ENCODE assay signal across 25 mouse cellular contexts in the genomic region with DNA sequence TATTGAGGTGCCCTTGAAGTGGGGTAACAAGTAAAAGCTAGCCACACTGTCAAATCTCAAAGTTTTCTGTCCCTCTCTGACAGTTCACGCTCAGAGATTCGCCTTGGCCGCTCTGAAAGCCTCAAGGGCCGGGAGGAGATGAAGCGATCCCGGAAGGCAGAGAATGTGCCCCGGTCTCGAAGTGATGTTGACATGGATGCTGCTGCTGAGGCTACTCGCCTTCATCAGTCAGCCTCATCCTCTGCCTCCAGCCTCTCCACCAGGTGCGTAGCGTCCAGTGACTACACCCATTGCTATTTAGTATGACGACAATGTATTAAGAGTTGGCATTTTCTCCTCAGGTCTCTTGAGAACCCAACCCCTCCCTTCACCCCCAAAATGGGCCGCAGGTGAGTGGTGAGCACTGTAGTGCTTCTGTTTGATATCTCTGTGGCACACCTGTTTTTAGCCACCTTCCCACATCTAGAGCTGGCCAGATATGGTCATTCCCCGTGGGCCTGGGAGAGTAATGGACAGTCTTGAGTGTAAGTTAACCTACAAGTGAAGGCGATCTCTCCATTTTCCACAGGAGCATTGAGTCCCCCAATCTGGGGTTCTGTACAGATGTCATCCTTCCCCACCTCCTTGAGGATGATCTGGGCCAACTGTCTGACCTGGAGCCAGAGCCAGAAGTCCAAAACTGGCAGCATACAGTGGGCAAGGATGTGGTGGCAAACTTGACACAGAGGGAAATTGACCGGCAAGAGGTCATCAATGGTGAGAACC. TPM values are rescaled to one million over a fixed set of nuclear protein-coding genes. Genes with fewer than 3 reads are reported as not detected.
DNase-seq lines count a peak whose midpoint lies in the region; ATAC-seq and TF ChIP-seq lines count a peak whose summit lies in the region.
"Had no signal": no experiment of that assay in that cellular context is flagged by ENCODE, and none has a peak within 500 bp of the region (broad histone marks: within the 10 kb centered on the region; RNA-seq: fewer than 3 reads in every experiment).

No protein-coding gene starts in this region.

- no peak overlapping the region for H3K27ac ChIP-seq in liver, postnatal 0 days (ENCODE audit: low read depth)
- no peak overlapping the region for H3K27ac ChIP-seq in liver, embryonic 11.5 days (ENCODE audit: low read depth, low read length)
- H3K27ac ChIP-seq in hindbrain, embryonic 12.5 days, result no peak overlapping the region
- H3K27ac ChIP-seq: forebrain, embryonic 10.5 days; heart, embryonic 13.5 days; hindbrain, embryonic 10.5 days; hindbrain, embryonic 14.5 days; hindbrain, postnatal 0 days had no signal

- TF ChIP-seq CTCF in liver, postnatal 0 days (IDR thresholded peaks at IDR 0.05; ENCODE audit: low read depth), result no peak

- no peaks in the 10 kb centered on the region for H3K4me1 ChIP-seq in liver, postnatal 0 days (ENCODE audit: insufficient read depth)
- no peaks in the 10 kb centered on the region for H3K4me1 ChIP-seq in liver, embryonic 11.5 days (replicated peaks; ENCODE audit: control insufficient read depth, insufficient read depth, low read length)
- no peaks in the 10 kb centered on the region for H3K4me1 ChIP-seq in hindbrain, embryonic 12.5 days
- H3K4me1 ChIP-seq: forebrain, embryonic 10.5 days; heart, embryonic 13.5 days; hindbrain, embryonic 10.5 days had no signal

- no peak overlapping the region for H3K9ac ChIP-seq in liver, postnatal 0 days (replicated peaks)
- H3K9ac ChIP-seq in liver, embryonic 11.5 days (ENCODE audit: low read depth, low read length), result no peak overlapping the region
- no peak overlapping the region for H3K9ac ChIP-seq in hindbrain, embryonic 12.5 days
- H3K9ac ChIP-seq: heart, embryonic 13.5 days; hindbrain, embryonic 14.5 days had no signal

- 92% methylated on average over 16 of the region's 16 CpGs for WGBS in liver, postnatal 0 days (ENCODE audit: insufficient replicate concordance)
- WGBS in liver, embryonic 11.5 days, result 93% methylated on average over 16 of the region's 16 CpGs
- WGBS in hindbrain, embryonic 12.5 days, result 97% methylated on average over 16 of the region's 16 CpGs

- no peak for TF ChIP-seq EP300 in liver, postnatal 0 days (IDR thresholded peaks at IDR 0.05; ENCODE audit: low read depth)

- no peak overlapping the region for H3K4me2 ChIP-seq in liver, postnatal 0 days (ENCODE audit: low read depth, low read length)
- H3K4me2 ChIP-seq in liver, embryonic 11.5 days, result no peak overlapping the region
- H3K4me2 ChIP-seq in hindbrain, embryonic 12.5 days (replicated peaks), result no peak overlapping the region
- H3K4me2 ChIP-seq: heart, embryonic 13.5 days; hindbrain, embryonic 14.5 days had no signal

- no peaks in the 10 kb centered on the region for H3K9me3 ChIP-seq in liver, postnatal 0 days (ENCODE audit: low read length)
- no peaks in the 10 kb centered on the region for H3K9me3 ChIP-seq in liver, embryonic 11.5 days (ENCODE audit: control insufficient read depth, low read length)
- no peaks in the 10 kb centered on the region for H3K9me3 ChIP-seq in hindbrain, embryonic 12.5 days (replicated peaks)
- H3K9me3 ChIP-seq: forebrain, embryonic 10.5 days; G1E; heart, embryonic 13.5 days; hindbrain, embryonic 10.5 days had no signal

- no peak for ATAC-seq in liver, postnatal 0 days
- no peak for ATAC-seq in liver, embryonic 11.5 days (replicated peaks; ENCODE audit: low FRiP score)
- ATAC-seq in hindbrain, embryonic 12.5 days (ENCODE audit: low FRiP score), result no peak
- ATAC-seq: forebrain, embryonic 14.5 days; hindbrain, postnatal 0 days; inflammation-experienced regulatory T-cells, adult 6 months; Patski had no signal

- no peak overlapping the region for H3K4me3 ChIP-seq in liver, postnatal 0 days (ENCODE audit: low read depth, low read length)
- no peak overlapping the region for H3K4me3 ChIP-seq in liver, embryonic 11.5 days (ENCODE audit: low read depth, low read length)
- H3K4me3 ChIP-seq in hindbrain, embryonic 12.5 days, result no peak overlapping the region
- H3K4me3 ChIP-seq: forebrain, embryonic 10.5 days; heart, embryonic 13.5 days; hindbrain, embryonic 10.5 days had no signal

- H3K27me3 ChIP-seq in liver, postnatal 0 days (ENCODE audit: insufficient read depth, low read length), result no peaks in the 10 kb centered on the region
- H3K27me3 ChIP-seq in liver, embryonic 11.5 days (replicated peaks; ENCODE audit: control insufficient read depth, insufficient read depth, low read length), result no peaks in the 10 kb centered on the region
- no peaks in the 10 kb centered on the region for H3K27me3 ChIP-seq in hindbrain, embryonic 12.5 days
- H3K27me3 ChIP-seq: CH12.LX; heart, embryonic 13.5 days; Patski had no signal

- peak; percentile 2 for DNase-seq in gastrocnemius, postnatal 25 days
- no peak for DNase-seq in gastrocnemius, postnatal 36 days
- DNase-seq in liver, postnatal 0 days, result peak; percentile 5
- DNase-seq in liver, embryonic 11.5 days (ENCODE audit: low spot score), result no peak
- DNase-seq in urinary bladder, postnatal 10 days (ENCODE audit: low spot score), result peak; percentile 8
- DNase-seq in urinary bladder, postnatal 25 days (ENCODE audit: low spot score), result no peak
- DNase-seq: adrenal gland, postnatal 10 days; adrenal gland, postnatal 36 days; B cell, adult 2 months; cerebellum, adult 18-20 months; cerebellum, adult 9-10 months; cerebellum, postnatal 14 days; heart, adult 18-20 months had no signal

- intact Hi-C loops in gastrocnemius, postnatal 36 days (cut with DNase I), result no loop called here

- peaks cover 70% of the 10 kb centered on the region for H3K36me3 ChIP-seq in liver, postnatal 0 days (replicated peaks; ENCODE audit: insufficient read depth, low read length)
- H3K36me3 ChIP-seq in liver, embryonic 11.5 days (ENCODE audit: control insufficient read depth, insufficient read depth, low read length), result peaks cover 9% of the 10 kb centered on the region
- peaks cover 95% of the 10 kb centered on the region for H3K36me3 ChIP-seq in hindbrain, embryonic 12.5 days

RNA-seq across cellular contexts. Expression of gene Lrrc71, which starts 22.8 kb away (rescaled TPM):
- under 1 TPM in 1 of 2 experiments, not detected in 1; 0.35 TPM for total RNA-seq in gastrocnemius, postnatal 25 days (2021)
- under 1 TPM; 0.20 to 0.49 TPM for total RNA-seq in gastrocnemius, postnatal 36 days (2021)
- polyA plus RNA-seq in liver, postnatal 0 days (2015; fragmentation: Nextera tagmentation; extraction: Ambion mirVana), result 0.23 and 0.25 TPM in 2 replicates
- polyA plus RNA-seq in liver, embryonic 11.5 days (2014; fragmentation: Nextera tagmentation; extraction: Ambion mirVana), result 0.23 TPM in 1 of 2 replicates, not detected in the other
- polyA plus RNA-seq in hindbrain, embryonic 12.5 days (2016; fragmentation: Nextera tagmentation; extraction: Ambion mirVana), result 0.90 and 1.2 TPM in 2 replicates
- polyA plus RNA-seq: embryonic facial prominence, embryonic 11.5 days; G1E; heart, embryonic 13.5 days had no signal

Comparison
In these comparisons a context has a peak if more than half of its experiments do, and no peak if none do; other contexts are left out.
1. DNase-seq: peak in gastrocnemius, postnatal 25 days (single experiment), liver, postnatal 0 days (single experiment) and urinary bladder, postnatal 10 days (single experiment); none in gastrocnemius, postnatal 36 days (0 of 2), liver, embryonic 11.5 days (single experiment) and urinary bladder, postnatal 25 days (single experiment).